In the genomic region with DNA sequence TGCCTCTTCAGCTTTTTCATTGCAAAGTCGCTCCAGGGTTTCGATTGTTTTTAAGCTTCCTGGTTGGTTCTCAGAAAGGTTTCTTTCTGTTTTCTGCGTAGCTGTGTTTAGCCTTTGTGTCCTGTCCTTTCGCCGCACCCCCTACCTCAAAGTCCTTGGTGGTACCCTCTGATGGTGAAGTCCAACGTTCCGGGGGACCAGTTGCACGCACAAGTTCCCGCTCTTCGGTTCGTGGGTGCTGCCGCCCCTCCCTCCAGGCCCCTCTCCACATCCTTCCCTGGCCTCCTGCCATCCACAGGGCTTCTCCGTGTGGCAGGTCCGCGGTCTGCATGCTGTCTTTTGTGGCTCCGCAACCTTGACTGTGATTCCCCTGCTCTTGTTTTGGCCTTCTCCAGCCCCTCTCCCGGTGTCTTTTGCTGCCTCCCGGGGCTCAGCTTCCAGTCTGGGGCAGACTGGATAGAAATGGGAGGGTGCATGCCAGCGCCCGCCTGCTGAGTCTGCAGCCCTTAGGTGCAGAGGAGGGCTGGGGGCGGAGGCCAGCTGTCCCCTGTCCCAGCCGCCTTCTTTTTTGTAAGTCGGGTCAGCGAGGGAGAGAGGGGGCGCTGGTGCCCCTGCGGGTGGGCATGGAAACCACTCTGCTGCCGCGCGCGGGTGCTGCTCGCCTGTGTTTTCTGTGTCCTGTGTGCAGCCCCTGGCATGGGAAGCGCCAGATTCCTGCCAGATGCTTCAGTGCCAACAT, we compare ENCODE assay signal across 9 mouse cellular contexts. TPM values are rescaled to one million over a fixed set of nuclear protein-coding genes. Genes with fewer than 3 reads are reported as not detected.
DNase-seq lines count a peak whose midpoint lies in the region; ATAC-seq lines count a peak whose summit lies in the region.
"Had no signal": no experiment of that assay in that cellular context is flagged by ENCODE, and none has a peak within 500 bp of the region (broad histone marks: within the 10 kb centered on the region; RNA-seq: fewer than 3 reads in every experiment).

No protein-coding gene starts in this region.

- H3K36me3 ChIP-seq in erythroblast, embryonic 14.5 days (ENCODE audit: control insufficient read depth) = no peaks in the 10 kb centered on the region
- H3K36me3 ChIP-seq in heart, embryonic 15.5 days = no peaks in the 10 kb centered on the region
- no peaks in the 10 kb centered on the region for H3K36me3 ChIP-seq in liver, embryonic 12.5 days
- H3K36me3 ChIP-seq in neural tube, embryonic 14.5 days (ENCODE audit: control insufficient read depth, insufficient read depth, low read length) = no peaks in the 10 kb centered on the region

- peaks cover 3% of the 10 kb centered on the region; the same call in 1 of the 2 replicates for H3K9me3 ChIP-seq in erythroblast, embryonic 14.5 days (ENCODE audit: control insufficient read depth, low read length)
- no peaks in the 10 kb centered on the region for H3K9me3 ChIP-seq in heart, embryonic 15.5 days (replicated peaks)
- H3K9me3 ChIP-seq in liver, embryonic 12.5 days (replicated peaks) = no peaks in the 10 kb centered on the region
- H3K9me3 ChIP-seq in neural tube, embryonic 14.5 days (ENCODE audit: control insufficient read depth, low read length) = no peaks in the 10 kb centered on the region

- no peak overlapping the region for H3K27ac ChIP-seq in heart, embryonic 15.5 days
- no peak overlapping the region for H3K27ac ChIP-seq in liver, embryonic 12.5 days
- H3K27ac ChIP-seq in neural tube, embryonic 14.5 days (ENCODE audit: low read depth, low read length) = peak overlapping the region; percentile 63

- WGBS in heart, embryonic 15.5 days = under 1% methylated on average over 32 of the region's 32 CpGs
- WGBS in liver, embryonic 12.5 days (ENCODE audit: insufficient replicate concordance) = 3% methylated on average over 32 of the region's 32 CpGs
- under 1% methylated on average over 32 of the region's 32 CpGs for WGBS in neural tube, embryonic 14.5 days

- peaks cover 8% of the 10 kb centered on the region for H3K27me3 ChIP-seq in erythroblast, embryonic 14.5 days (ENCODE audit: control insufficient read depth)
- no peaks in the 10 kb centered on the region for H3K27me3 ChIP-seq in heart, embryonic 15.5 days
- H3K27me3 ChIP-seq in liver, embryonic 12.5 days (replicated peaks) = peaks cover 15% of the 10 kb centered on the region
- no peaks in the 10 kb centered on the region for H3K27me3 ChIP-seq in neural tube, embryonic 14.5 days (ENCODE audit: control insufficient read depth, insufficient read depth, low read length)
- H3K27me3 ChIP-seq: CH12.LX had no signal

- peak overlapping the region; percentile 56 for H3K9ac ChIP-seq in heart, embryonic 15.5 days
- H3K9ac ChIP-seq in liver, embryonic 12.5 days = peak overlapping the region; percentile 22; the same call in 1 of the 2 replicates
- H3K9ac ChIP-seq in neural tube, embryonic 14.5 days (replicated peaks; ENCODE audit: low read depth, low read length) = peak overlapping the region; percentile 57

- peak; percentile 61 for DNase-seq in embryo, embryonic 9.5 days (ENCODE audit: extremely low spot score)
- DNase-seq in kidney, postnatal 14 days = peak; percentile 35
- peak; percentile 4 for DNase-seq in yolk sac, embryonic 10.5 days (ENCODE audit: low spot score)

- no peaks in the 10 kb centered on the region for H3K4me1 ChIP-seq in erythroblast, embryonic 14.5 days (ENCODE audit: control insufficient read depth)
- 0 out of 2 replicates have a peak, but pooled peaks cover 5% of the 10 kb centered on the region for H3K4me1 ChIP-seq in heart, embryonic 15.5 days (replicated peaks)
- no peaks in the 10 kb centered on the region for H3K4me1 ChIP-seq in liver, embryonic 12.5 days
- H3K4me1 ChIP-seq in neural tube, embryonic 14.5 days (ENCODE audit: control insufficient read depth, insufficient read depth, low read length) = peaks cover 14% of the 10 kb centered on the region

- H3K4me2 ChIP-seq in heart, embryonic 15.5 days = peak overlapping the region; percentile 97
- H3K4me2 ChIP-seq in liver, embryonic 12.5 days = peak overlapping the region; percentile 67
- peak overlapping the region; percentile 79 for H3K4me2 ChIP-seq in neural tube, embryonic 14.5 days (ENCODE audit: low read depth, low read length)

- ATAC-seq in erythroblast, adult 5-6 weeks (replicated peaks; ENCODE audit: low FRiP score, poor library complexity, severe bottlenecking) = no peak
- 0 out of 2 replicates have a peak, but pooled peaks have one; percentile 31 for ATAC-seq in heart, embryonic 15.5 days (replicated peaks; ENCODE audit: insufficient number of reproducible peaks, insufficient read depth, low FRiP score, low read depth)
- ATAC-seq in liver, embryonic 12.5 days = no peak
- peak; percentile 79 for ATAC-seq in neural tube, embryonic 14.5 days (ENCODE audit: low read depth)

- H3K4me3 ChIP-seq in erythroblast, embryonic 14.5 days (replicated peaks) = peak overlapping the region; percentile 42
- peak overlapping the region; percentile 64 for H3K4me3 ChIP-seq in heart, embryonic 15.5 days
- peak overlapping the region; percentile 48 for H3K4me3 ChIP-seq in liver, embryonic 12.5 days
- peak overlapping the region; percentile 45 for H3K4me3 ChIP-seq in neural tube, embryonic 14.5 days (ENCODE audit: low read depth, low read length)

RNA-seq across cellular contexts. Expression of a gene that starts 3.7 kb away (rescaled TPM):
- not detected in 2 replicates for polyA plus RNA-seq in erythroblast, embryonic 14.5 days (2012)
- total RNA-seq in erythroblast, adult 5-6 weeks (2015; ENCODE audit: low replicate concordance) = not detected in 2 replicates
- total RNA-seq in erythroblast, adult 5-6 weeks (2017; ENCODE audit: low replicate concordance) = not detected in 2 replicates
- 0.25 and 0.41 TPM in 2 replicates for polyA plus RNA-seq in heart, embryonic 15.5 days (2015; fragmentation: Nextera tagmentation; extraction: Ambion mirVana)
- polyA plus RNA-seq in liver, embryonic 12.5 days (2016; fragmentation: Nextera tagmentation; extraction: Ambion mirVana) = 0.05 and 0.33 TPM in 2 replicates
- polyA plus RNA-seq in neural tube, embryonic 14.5 days (2014; fragmentation: Nextera tagmentation; extraction: Ambion mirVana) = 43.5 and 46.4 TPM in 2 replicates

RNA-seq across cellular contexts. Expression of a gene that starts 49.3 kb away (rescaled TPM):
- not detected in 2 replicates for polyA plus RNA-seq in erythroblast, embryonic 14.5 days (2012)
- not detected in 2 replicates for total RNA-seq in erythroblast, adult 5-6 weeks (2015; ENCODE audit: low replicate concordance)
- not detected in 2 replicates for total RNA-seq in erythroblast, adult 5-6 weeks (2017; ENCODE audit: low replicate concordance)
- not detected in 2 replicates for polyA plus RNA-seq in heart, embryonic 15.5 days (2015; fragmentation: Nextera tagmentation; extraction: Ambion mirVana)
- polyA plus RNA-seq in liver, embryonic 12.5 days (2016; fragmentation: Nextera tagmentation; extraction: Ambion mirVana) = not detected in 2 replicates
- polyA plus RNA-seq in neural tube, embryonic 14.5 days (2014; fragmentation: Nextera tagmentation; extraction: Ambion mirVana) = 0.49 and 0.60 TPM in 2 replicates
- total RNA-seq: CH12.LX had no signal

Comparison
In these comparisons a context has a peak if more than half of its experiments do, and no peak if none do; other contexts are left out.
1. ATAC-seq: peak in heart, embryonic 15.5 days (single experiment) and neural tube, embryonic 14.5 days (single experiment); none in erythroblast, adult 5-6 weeks (single experiment) and liver, embryonic 12.5 days (single experiment).
2. DNase-seq: peak in every context shown above with its lines; median percentile 61 in embryo, embryonic 9.5 days; 35 in kidney, postnatal 14 days; 4 in yolk sac, embryonic 10.5 days.
3. RNA of a gene that starts 3.7 kb away (polyA plus RNA-seq): 43.5 to 46.4 TPM in neural tube, embryonic 14.5 days; 0.25 to 0.41 TPM in heart, embryonic 15.5 days, 0.05 to 0.33 TPM in liver, embryonic 12.5 days and not detected in erythroblast, embryonic 14.5 days; every median in the first group is over 10 times any median in the second.
4. Peak in every context shown above with its lines, with median percentiles within 50 percentile points of each other: H3K4me3 ChIP-seq, H3K4me2 ChIP-seq and H3K9ac ChIP-seq.